Mouse (Mus musculus) midbrain, postnatal 0 days (tissue): ENCODE data around the gene Pparg. TPM values are rescaled to one million over a fixed set of nuclear protein-coding genes. Genes with fewer than 3 reads are reported as not detected.

Experiments used
- ATAC-seq: fragments of 200-750 bp; cut with Nextera tagmentation; 2 replicates; pipeline ENCODE4 v1.8.0; 2017; ENCODE audit warnings: moderate number of reproducible peaks, mild to moderate bottlenecking, moderate TSS enrichment, moderate library complexity; ENCODE audit not compliant: low FRiP score
- DNase-seq: peaks from one replicate; pipeline ENCODE4 v3.0.0-alpha.2; 2015; ENCODE audit warnings: low spot score
- H3K27ac ChIP-seq: fragments of 300-500 bp; sonication (generic); 2 replicates; pipeline ENCODE4 v1.5.1; 2014; ENCODE audit warnings: low read depth, mild to moderate bottlenecking, low read length, mixed read lengths
- H3K27me3 ChIP-seq: fragments of 300-500 bp; sonication (generic); 2 replicates; pipeline ENCODE4 v1.6.1; 2014; ENCODE audit warnings: low read length, control low read depth, mixed read lengths; ENCODE audit not compliant: insufficient read depth
- H3K36me3 ChIP-seq: fragments of 300-500 bp; sonication (generic); 2 replicates; pipeline ENCODE4 v1.6.1; 2014; ENCODE audit warnings: low read length, control low read depth, mixed read lengths; ENCODE audit not compliant: insufficient read depth
- H3K4me1 ChIP-seq: fragments of 300-500 bp; sonication (generic); 2 replicates; pipeline ENCODE4 v1.6.1; 2014; ENCODE audit warnings: mild to moderate bottlenecking, control low read depth, antibody characterized with exemption, low read length, mixed read lengths; ENCODE audit not compliant: insufficient read depth
- H3K4me2 ChIP-seq: fragments of 300-500 bp; sonication (generic); 2 replicates; pipeline ENCODE4 v1.6.1; 2014; ENCODE audit warnings: low read depth, mild to moderate bottlenecking, low read length, mixed read lengths; ENCODE audit not compliant: poor library complexity, severe bottlenecking
- H3K4me3 ChIP-seq: fragments of 300-500 bp; sonication (generic); 2 replicates; pipeline ENCODE4 v1.5.1; 2014; ENCODE audit warnings: low read depth, mild to moderate bottlenecking, low read length, moderate library complexity
- H3K9ac ChIP-seq: fragments of 300-500 bp; sonication (generic); replicated peaks from 2 replicates; pipeline ENCODE4 v1.6.1; 2014; ENCODE audit warnings: mild to moderate bottlenecking, low read length, moderate library complexity, mixed read lengths; ENCODE audit not compliant: poor library complexity, severe bottlenecking
- H3K9me3 ChIP-seq: fragments of 300-500 bp; sonication (generic); 2 replicates; pipeline ENCODE4 v1.6.1; 2016; ENCODE audit warnings: low read length, control low read depth
- CTCF ChIP-seq: IDR thresholded peaks from 2 replicates; pipeline ENCODE4 v1.5.1; 2016; ENCODE audit warnings: antibody characterized with exemption, mild to moderate bottlenecking
- WGBS: fragments of 180-500 bp; shearing (Covaris S2); extraction: QIAGEN DNeasy Blood & Tissue Kit; methylation state at CpG from one replicate; pipeline ENCODE4 v1.1.7; 2014; 5-methylcytosine and 5-hydroxymethylcytosine counted together
- polyA plus RNA-seq: library from polyadenylated mRNA; unstranded; fragments of >200 nt; fragmentation: Nextera tagmentation; extraction: Ambion mirVana; gene quantifications from 2 replicates; pipeline ENCODE4 v1.2.1, GENCODE M21; 2015
- total RNA-seq: library from RNA; depleted of rRNA; stranded (reverse); fragments of >200 nt; gene quantifications from 2 replicates; pipeline ENCODE4 v1.2.3, GENCODE M21; 2014

Pparg gene
- total and polyA plus RNA-seq, 2 experiments from 2014 or later: 0.25 to 2.0 TPM

- DNase-seq: no peak
- no peak overlapping the region for H3K27ac ChIP-seq
- H3K4me3 ChIP-seq: no peak overlapping the region
- no peak overlapping the region for H3K9ac ChIP-seq
- H3K36me3 ChIP-seq: no peaks in the 10 kb centered on the region
- no peak for TF ChIP-seq CTCF
- no peaks in the 10 kb centered on the region for H3K9me3 ChIP-seq
- no peaks in the 10 kb centered on the region for H3K4me1 ChIP-seq
- ATAC-seq: no peak
- H3K4me2 ChIP-seq: no peak overlapping the region
- no peaks in the 10 kb centered on the region for H3K27me3 ChIP-seq
- 94% methylated on average over 4 of the region's 4 CpGs for WGBS
Measured at GRCm38 (mm10) chr6:115513207-115513606, 152.5 kb downstream of the Pparg start.

- Histone ChIP-seq H3K4me2 (no peak overlapping the region), H3K4me3 (no peak overlapping the region), H3K36me3 (no peaks in the 10 kb centered on the region), H3K9me3 (no peaks in the 10 kb centered on the region), H3K9ac (no peak overlapping the region), H3K27ac (no peak overlapping the region), H3K4me1 (no peaks in the 10 kb centered on the region), H3K27me3 (no peaks in the 10 kb centered on the region)
- DNase-seq: no peak
- no peak for TF ChIP-seq CTCF
- 75% methylated on average over 4 of the region's 4 CpGs for WGBS
- no peak for ATAC-seq
Measured at GRCm38 (mm10) chr6:115517904-115518303, 157.2 kb downstream of the Pparg start.

DNA sequence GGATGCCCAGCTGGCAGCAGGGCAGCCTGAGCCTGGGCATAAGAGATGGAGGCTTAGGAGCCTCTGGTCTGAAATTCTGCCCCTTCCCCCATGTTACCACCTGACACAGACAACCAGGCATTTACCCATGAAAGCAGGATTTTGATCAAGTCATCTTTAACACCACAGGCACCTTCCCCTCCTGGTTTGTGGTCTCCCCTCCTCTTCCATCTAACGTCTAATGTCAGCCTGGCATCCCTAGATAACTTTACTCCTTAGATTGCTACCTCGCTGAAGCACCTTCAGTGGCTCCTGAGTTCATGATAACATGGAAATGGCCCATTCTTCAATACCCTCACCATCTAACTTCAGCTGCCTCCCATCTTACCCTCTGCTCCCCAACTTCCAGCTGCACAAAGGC is 157.6 kb downstream of the Pparg start:
- Histone ChIP-seq H3K27ac (no peak overlapping the region), H3K36me3 (no peaks in the 10 kb centered on the region), H3K4me1 (no peaks in the 10 kb centered on the region), H3K27me3 (no peaks in the 10 kb centered on the region), H3K9me3 (no peaks in the 10 kb centered on the region), H3K4me3 (no peak overlapping the region), H3K9ac (no peak overlapping the region), H3K4me2 (no peak overlapping the region)
- no peak for TF ChIP-seq CTCF
- ATAC-seq (no peak), DNase-seq (no peak)
- 80% methylated on average over 2 of the region's 2 CpGs for WGBS

GRCm38 (mm10) chr6:115519275-115519699 is 158.5 kb downstream of the Pparg start:
- H3K4me3 ChIP-seq: no peak overlapping the region
- H3K4me1 ChIP-seq: no peaks in the 10 kb centered on the region
- DNase-seq: no peak
- H3K36me3 ChIP-seq: no peaks in the 10 kb centered on the region
- no peak overlapping the region for H3K9ac ChIP-seq
- no peaks in the 10 kb centered on the region for H3K27me3 ChIP-seq
- H3K27ac ChIP-seq: no peak overlapping the region
- 37% methylated on average over 12 of the region's 12 CpGs for WGBS
- H3K9me3 ChIP-seq: no peaks in the 10 kb centered on the region
- no peak for ATAC-seq
- H3K4me2 ChIP-seq: no peak overlapping the region
- TF ChIP-seq CTCF: no peak

DNA sequence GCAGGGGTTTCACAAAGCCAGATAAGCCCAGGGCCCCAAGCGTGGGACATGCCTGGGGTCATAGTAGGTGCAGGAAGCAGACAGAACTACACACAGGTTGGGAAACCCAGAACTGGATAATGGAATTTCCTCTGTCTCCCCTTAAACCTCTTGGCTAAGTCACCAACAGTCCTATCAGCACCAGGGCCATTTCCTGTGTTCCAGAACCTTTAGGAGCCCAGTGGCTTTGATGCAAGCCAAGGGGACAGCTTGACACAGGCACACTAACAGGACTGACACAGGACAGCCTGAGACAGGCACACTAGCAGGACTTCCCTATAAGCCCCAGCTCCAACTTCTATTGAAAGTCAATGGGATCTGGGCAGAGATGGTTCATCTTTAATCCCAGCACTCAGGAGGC is 161.2 kb downstream of the Pparg start:
- no peaks in the 10 kb centered on the region for H3K36me3 ChIP-seq
- no peaks in the 10 kb centered on the region for H3K9me3 ChIP-seq
- H3K4me3 ChIP-seq: no peak overlapping the region
- no peak for TF ChIP-seq CTCF
- H3K27me3 ChIP-seq: no peaks in the 10 kb centered on the region
- DNase-seq: no peak
- no peak overlapping the region for H3K27ac ChIP-seq
- WGBS: 89% methylated on average over 1 of the region's 1 CpGs
- H3K4me1 ChIP-seq: no peaks in the 10 kb centered on the region
- H3K9ac ChIP-seq: no peak overlapping the region
- H3K4me2 ChIP-seq: no peak overlapping the region
- ATAC-seq: no peak

GRCm38 (mm10) chr6:115522691-115523146 is 162.0 kb downstream of the Pparg start:
- H3K27me3 ChIP-seq: no peaks in the 10 kb centered on the region
- TF ChIP-seq CTCF: no peak
- DNase-seq (no peak), ATAC-seq (no peak)
- no peaks in the 10 kb centered on the region for H3K36me3 ChIP-seq
- no peak overlapping the region for H3K27ac ChIP-seq
- 74% methylated on average over 6 of the region's 6 CpGs for WGBS
- H3K4me3 ChIP-seq: no peak overlapping the region
- no peaks in the 10 kb centered on the region for H3K9me3 ChIP-seq
- H3K4me2 ChIP-seq: no peak overlapping the region
- H3K9ac ChIP-seq: no peak overlapping the region
- H3K4me1 ChIP-seq: no peaks in the 10 kb centered on the region
